Mouse (Mus musculus) liver, embryonic 14.5 days (tissue): ENCODE results near the gene Tspan32.

Experiments used
- CTCF ChIP-seq: IDR thresholded peaks from 2 replicates; pipeline ENCODE4 v1.5.1; 2016; ENCODE audit warnings: antibody characterized with exemption, low read depth, control low read depth
- EP300 ChIP-seq: IDR thresholded peaks from 2 replicates; pipeline ENCODE4 v1.6.1; 2016; ENCODE audit warnings: antibody characterized with exemption, low read depth

GRCm38 (mm10) chr7:143065692-143066091 lies 60.8 kb downstream of the Tspan32 start:
- TF ChIP-seq EP300 (no peak), CTCF (no peak)
